Mouse (Mus musculus) MEL (cell line): ENCODE results near the gene Atg5. TPM values are rescaled to one million over a fixed set of nuclear protein-coding genes. Genes with fewer than 3 reads are reported as not detected.

ENCODE experiments used
- DNase-seq: peaks from one replicate; pipeline ENCODE4 v3.0.0; 2011; ENCODE audit warnings: low read depth, low spot score
- H3K27ac ChIP-seq: 2 replicates; pipeline ENCODE4 v1.5.1; 2012; ENCODE audit warnings: low read depth, mild to moderate bottlenecking, control low read depth, low read length, moderate library complexity; ENCODE audit not compliant: control insufficient read depth
- H3K27me3 ChIP-seq, 2 experiments: fragments of 150-350 bp in 1 of 2; sonication (generic) in 1 of 2; 2 replicates each; pipeline ENCODE4 v1.6.1; 2012; ENCODE audit warnings: low read length in 2 of 2, mild to moderate bottlenecking in 2 of 2, improper control_type of control experiment in 1 of 2, moderate library complexity in 1 of 2; ENCODE audit not compliant: insufficient read depth in 2 of 2, control insufficient read depth in 1 of 2
- H3K36me3 ChIP-seq, 2 experiments: 2 replicates each; pipeline ENCODE4 v1.6.1; 2012 to 2014; ENCODE audit warnings: low read length in 2 of 2, improper control_type of control experiment in 1 of 2, inconsistent platforms in 1 of 2, mild to moderate bottlenecking in 1 of 2; ENCODE audit not compliant: insufficient read depth in 2 of 2, control insufficient read depth in 1 of 2
- H3K4me1 ChIP-seq, 2 experiments: fragments of 150-350 bp in 1 of 2; sonication (generic) in 1 of 2; 2 replicates each; pipeline ENCODE4 v1.6.1; 2012; ENCODE audit warnings: low read length in 2 of 2, improper control_type of control experiment in 1 of 2, mild to moderate bottlenecking in 1 of 2; ENCODE audit not compliant: insufficient read depth in 2 of 2, control insufficient read depth in 1 of 2
- H3K4me3 ChIP-seq, 2 experiments: fragments of 150-350 bp in 1 of 2; sonication (generic) in 1 of 2; 2 replicates each; pipeline ENCODE4 v1.5.1; 2012; ENCODE audit warnings: low read depth in 2 of 2, low read length in 2 of 2, mild to moderate bottlenecking in 2 of 2, moderate library complexity in 2 of 2, control low read depth in 1 of 2, improper control_type of control experiment in 1 of 2; ENCODE audit not compliant: control insufficient read depth in 1 of 2, insufficient read depth in 1 of 2
- H3K79me2 ChIP-seq: 2 replicates; pipeline ENCODE4 v1.6.1; 2012; ENCODE audit warnings: mild to moderate bottlenecking, low read length, moderate library complexity; ENCODE audit not compliant: control insufficient read depth, poor library complexity, insufficient read depth
- H3K9ac ChIP-seq: 2 replicates; pipeline ENCODE4 v1.6.1; 2012; ENCODE audit warnings: low read depth, mild to moderate bottlenecking, control low read depth, low read length, moderate library complexity; ENCODE audit not compliant: control insufficient read depth, poor library complexity, severe bottlenecking
- H3K9me3 ChIP-seq: fragments of 150-350 bp; sonication (generic); replicated peaks from 2 replicates; pipeline ENCODE4 v1.6.1; 2012; ENCODE audit warnings: mild to moderate bottlenecking, low read length, improper control_type of control experiment, moderate library complexity; ENCODE audit not compliant: insufficient read depth
- BHLHE40 ChIP-seq: IDR thresholded peaks from 2 replicates; pipeline ENCODE4 v1.6.1; 2012; ENCODE audit warnings: low read depth, mild to moderate bottlenecking, inconsistent platforms, low read length, improper control_type of control experiment, borderline replicate concordance
- CHD1 ChIP-seq: IDR thresholded peaks from 2 replicates; pipeline ENCODE4 v1.6.1; 2012; ENCODE audit warnings: low read depth, mild to moderate bottlenecking, inconsistent platforms, low read length, improper control_type of control experiment
- CHD2 ChIP-seq: IDR thresholded peaks from 2 replicates; pipeline ENCODE4 v1.6.1; 2011; ENCODE audit warnings: low read length, improper control_type of control experiment
- CTCF ChIP-seq, 3 experiments: IDR thresholded peaks in 2 of 3; conservative IDR thresholded peaks in 1 of 3; 2 replicates each; pipeline ENCODE4 v1.5.1; 2011 to 2012; ENCODE audit warnings: low read length in 3 of 3, low read depth in 2 of 3, mild to moderate bottlenecking in 2 of 3, improper control_type of control experiment in 1 of 3, inconsistent platforms in 1 of 3, mixed read lengths in 1 of 3, moderate library complexity in 1 of 3; ENCODE audit not compliant: control insufficient read depth in 1 of 3, insufficient read depth in 1 of 3, poor library complexity in 1 of 3, severe bottlenecking in 1 of 3
- ELF1 ChIP-seq: IDR thresholded peaks from 2 replicates; pipeline ENCODE4 v1.6.1; 2014; ENCODE audit warnings: low read depth, mild to moderate bottlenecking, inconsistent platforms, low read length, improper control_type of control experiment, moderate library complexity
- EP300 ChIP-seq, 2 experiments: IDR thresholded peaks; 2 replicates each; pipeline ENCODE4 v1.6.1; 2011; ENCODE audit warnings: improper control_type of control experiment in 2 of 2, low read length in 2 of 2, low read depth in 1 of 2, mild to moderate bottlenecking in 1 of 2
- ETS1 ChIP-seq: IDR thresholded peaks from 2 replicates; pipeline ENCODE4 v1.6.1; 2012; ENCODE audit warnings: low read depth, mild to moderate bottlenecking, inconsistent platforms, low read length, improper control_type of control experiment, moderate library complexity
- HCFC1 ChIP-seq: IDR thresholded peaks from 2 replicates; pipeline ENCODE4 v1.6.1; 2012; ENCODE audit warnings: low read depth, mild to moderate bottlenecking, inconsistent platforms, low read length, improper control_type of control experiment, moderate library complexity
- JUND ChIP-seq: IDR thresholded peaks from 2 replicates; pipeline ENCODE4 v1.6.1; 2011; ENCODE audit warnings: low read depth, mild to moderate bottlenecking, improper control_type of control experiment, low read length
- KAT2A ChIP-seq: conservative IDR thresholded peaks from 2 replicates; pipeline ENCODE4 v1.6.1; 2012; ENCODE audit warnings: low read depth, low read length, improper control_type of control experiment, inconsistent platforms
- MAX ChIP-seq: IDR thresholded peaks from 2 replicates; pipeline ENCODE4 v1.6.1; 2011; ENCODE audit warnings: low read length, improper control_type of control experiment
- MAZ ChIP-seq: IDR thresholded peaks from 2 replicates; pipeline ENCODE4 v1.6.1; 2012; ENCODE audit warnings: low read depth, mild to moderate bottlenecking, inconsistent platforms, low read length, improper control_type of control experiment
- MEF2A ChIP-seq: IDR thresholded peaks from 2 replicates; pipeline ENCODE4 v1.6.1; 2014; ENCODE audit warnings: low read depth, mild to moderate bottlenecking, inconsistent platforms, low read length, improper control_type of control experiment; ENCODE audit not compliant: poor library complexity, insufficient replicate concordance, severe bottlenecking; ENCODE audit errors: extremely low read depth
- MYB ChIP-seq: IDR thresholded peaks from 2 replicates; pipeline ENCODE4 v1.6.1; 2011; ENCODE audit warnings: mild to moderate bottlenecking, low read depth, low read length, improper control_type of control experiment
- MYC ChIP-seq: IDR thresholded peaks from 2 replicates; pipeline ENCODE4 v1.6.1; 2011; ENCODE audit warnings: low read depth, mild to moderate bottlenecking, low read length, improper control_type of control experiment, moderate library complexity
- NELFE ChIP-seq: IDR thresholded peaks from 2 replicates; pipeline ENCODE4 v1.6.1; 2011; ENCODE audit warnings: low read depth, low read length, improper control_type of control experiment
- NRF1 ChIP-seq: IDR thresholded peaks from 2 replicates; pipeline ENCODE4 v1.6.1; 2014; ENCODE audit warnings: low read depth, mild to moderate bottlenecking, inconsistent platforms, low read length, improper control_type of control experiment, moderate library complexity; ENCODE audit not compliant: poor library complexity, insufficient read depth, severe bottlenecking
- POLR2A ChIP-seq, 2 experiments: IDR thresholded peaks; 2 replicates each; pipeline ENCODE4 v1.6.1; 2011 to 2012; ENCODE audit warnings: low read length in 2 of 2, mild to moderate bottlenecking in 2 of 2, control low read depth in 1 of 2, improper control_type of control experiment in 1 of 2, low read depth in 1 of 2, moderate library complexity in 1 of 2; ENCODE audit not compliant: control insufficient read depth in 1 of 2, insufficient read depth in 1 of 2, poor library complexity in 1 of 2
- POLR2AphosphoS5 ChIP-seq: IDR thresholded peaks from 2 replicates; pipeline ENCODE4 v1.6.1; 2012; ENCODE audit warnings: low read depth, borderline replicate concordance, mild to moderate bottlenecking, inconsistent platforms, low read length, moderate library complexity, mixed read lengths
- RCOR1 ChIP-seq: IDR thresholded peaks from 2 replicates; pipeline ENCODE4 v1.6.1; 2012; ENCODE audit warnings: low read depth, mild to moderate bottlenecking, inconsistent platforms, low read length, improper control_type of control experiment
- TAL1 ChIP-seq: IDR thresholded peaks from 2 replicates; pipeline ENCODE4 v1.6.1; 2012; ENCODE audit warnings: mild to moderate bottlenecking, inconsistent platforms, low read length, moderate library complexity, mixed read lengths
- TBP ChIP-seq: IDR thresholded peaks from 2 replicates; pipeline ENCODE4 v1.8.0; 2011; ENCODE audit warnings: low read depth, low read length, improper control_type of control experiment
- TCF12 ChIP-seq: IDR thresholded peaks from 2 replicates; pipeline ENCODE4 v1.6.1; 2014; ENCODE audit warnings: low read depth, mild to moderate bottlenecking, inconsistent platforms, low read length, improper control_type of control experiment, moderate library complexity
- USF2 ChIP-seq, 2 experiments: IDR thresholded peaks; 2 replicates each; pipeline ENCODE4 v1.6.1; 2011 to 2012; ENCODE audit warnings: improper control_type of control experiment in 2 of 2, low read length in 2 of 2, borderline replicate concordance in 1 of 2, inconsistent platforms in 1 of 2, low read depth in 1 of 2, mild to moderate bottlenecking in 1 of 2; ENCODE audit not compliant: insufficient read depth in 1 of 2
- ZKSCAN1 ChIP-seq: IDR thresholded peaks from 2 replicates; pipeline ENCODE4 v1.6.1; 2012; ENCODE audit warnings: low read depth, mild to moderate bottlenecking, inconsistent platforms, low read length, improper control_type of control experiment, moderate library complexity
- ZMIZ1 ChIP-seq: IDR thresholded peaks from 2 replicates; pipeline ENCODE4 v1.6.1; 2012; ENCODE audit warnings: low read depth, mild to moderate bottlenecking, inconsistent platforms, low read length, improper control_type of control experiment, moderate library complexity
- ZNF384 ChIP-seq: IDR thresholded peaks from 2 replicates; pipeline ENCODE4 v1.6.1; 2012; ENCODE audit warnings: low read depth, mild to moderate bottlenecking, inconsistent platforms, low read length, improper control_type of control experiment
- polyA plus RNA-seq, 2 experiments: library from polyadenylated mRNA; stranded (reverse) in 1 of 2; unstranded in 1 of 2; fragments of >175 nt in 1 of 2; fragments of >200 nt in 1 of 2; gene quantifications; 2 replicates each; pipeline versions ENCODE4 v1.2.1 to v1.2.4; 2012; ENCODE audit warnings: low replicate concordance in 2 of 2, low read depth in 1 of 2; ENCODE audit not compliant: insufficient read length in 2 of 2, insufficient read depth in 1 of 2, missing spikeins in 1 of 2
- total RNA-seq: library from RNA; depleted of rRNA; stranded (reverse); fragments of 300-350 nt; gene quantifications from 2 replicates; pipeline ENCODE4 v1.2.3, GENCODE M21; 2012

Gene Atg5
- total and polyA plus RNA-seq, 3 experiments, result 28.8 to 30.2 TPM; not detected in 1

DNA sequence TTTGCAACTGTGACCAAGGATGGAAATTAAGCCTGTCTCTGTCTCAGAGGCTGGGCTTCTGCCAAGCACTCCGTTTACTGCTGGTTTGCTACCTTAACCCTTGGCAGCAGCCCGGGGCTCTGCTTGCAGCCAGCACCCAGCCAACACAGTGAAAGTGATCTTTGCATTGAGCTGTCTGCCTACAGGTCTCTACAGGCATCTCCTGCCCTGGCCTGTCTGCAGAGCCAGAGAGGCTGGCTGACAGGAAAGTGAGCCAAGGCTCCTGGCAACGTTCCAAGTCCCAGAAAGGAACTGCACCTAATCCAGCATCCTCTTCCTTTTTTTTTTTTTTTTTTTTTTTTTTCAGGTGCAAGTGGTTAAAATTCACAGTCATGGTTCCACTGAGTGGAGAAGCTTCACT, 113.2 kb downstream of the Atg5 start:
- no peaks in the 10 kb centered on the region for H3K27me3 ChIP-seq
- peaks cover 0 to 4% of the 10 kb centered on the region in 2 experiments; a peak in 1 of 4 replicates for H3K36me3 ChIP-seq
- H3K4me3 ChIP-seq, result peak overlapping the region; percentile 61 to 99
- peak; percentile 89 for DNase-seq
- H3K4me1 ChIP-seq, result peaks cover 6 to 10% of the 10 kb centered on the region in 2 experiments
- no peaks in the 10 kb centered on the region for H3K79me2 ChIP-seq
- no peak overlapping the region; the same call in 1 of the 2 replicates for H3K9ac ChIP-seq
- no peaks in the 10 kb centered on the region for H3K9me3 ChIP-seq
- no peak overlapping the region for H3K27ac ChIP-seq
- TF ChIP-seq EP300 (IDR thresholded peaks at IDR 0.05; ENCODE audit: low read depth in 1 of 2, low read length in 2 of 2), result peak; percentile 4 to 52; a peak in 2 of 4 replicates
- TF ChIP-seq CTCF (IDR thresholded peaks at IDR 0.05 in 2 of 3, conservative IDR thresholded peaks at IDR 0.05 in 1 of 3; ENCODE audit: control insufficient read depth in 1 of 3, insufficient read depth in 1 of 3, low read depth in 2 of 3, low read length in 3 of 3, poor library complexity in 1 of 3, severe bottlenecking in 1 of 3), result no peak
- TF ChIP-seq MYB, result no peak
- peak; percentile 99 for TF ChIP-seq ZNF384
- TF ChIP-seq TBP, result no peak
- TF ChIP-seq HCFC1, result no peak
- TF ChIP-seq POLR2A (IDR thresholded peaks at IDR 0.05; ENCODE audit: control insufficient read depth in 1 of 2, insufficient read depth in 1 of 2, low read depth in 1 of 2, low read length in 2 of 2, poor library complexity in 1 of 2), result no peak
- no peak for TF ChIP-seq TAL1
- TF ChIP-seq ZMIZ1, result no peak
- TF ChIP-seq KAT2A, result no peak
- TF ChIP-seq MAX, result no peak
- peak; percentile 45; the same call in 1 of the 2 replicates for TF ChIP-seq RCOR1
- peak; percentile 42; the same call in 1 of the 2 replicates for TF ChIP-seq ZKSCAN1
- peak; percentile 50; the same call in 1 of the 2 replicates for TF ChIP-seq ETS1
- TF ChIP-seq JUND, result no peak
- no peak for TF ChIP-seq BHLHE40
- 0 out of 2 replicates have a peak, but pooled peaks have one; percentile 22 for TF ChIP-seq TCF12
- TF ChIP-seq ELF1, result no peak
- no peak for TF ChIP-seq MYC
- TF ChIP-seq, all 39 proteins: peak for 6

GRCm38 (mm10) chr10:44381948-44382347, 113.8 kb downstream of the Atg5 start:
- Histone ChIP-seq H3K27ac (no peak overlapping the region), H3K4me3 (no peak overlapping the region), H3K9me3 (no peaks in the 10 kb centered on the region), H3K4me1 (peaks cover 6 to 10% of the 10 kb centered on the region in 2 experiments), H3K36me3 (peaks cover 0 to 4% of the 10 kb centered on the region in 2 experiments; a peak in 1 of 4 replicates), H3K79me2 (no peaks in the 10 kb centered on the region), H3K9ac (no peak overlapping the region), H3K27me3 (no peaks in the 10 kb centered on the region)
- DNase-seq, result no peak
- TF ChIP-seq USF2 (IDR thresholded peaks at IDR 0.05; ENCODE audit: borderline replicate concordance in 1 of 2, insufficient read depth in 1 of 2, low read depth in 1 of 2, low read length in 2 of 2), result no peak
- TF ChIP-seq NELFE, result no peak
- TF ChIP-seq MAZ, result no peak
- TF ChIP-seq CHD1, result no peak
- TF ChIP-seq CHD2, result no peak
- TF ChIP-seq RCOR1, result no peak
- no peak for TF ChIP-seq POLR2AphosphoS5
- no peak for TF ChIP-seq ZNF384
- no peak for TF ChIP-seq BHLHE40
- TF ChIP-seq MYC, result no peak
- no peak for TF ChIP-seq NRF1
- no peak for TF ChIP-seq MEF2A
